Mouse (Mus musculus): ENCODE measurements around the gene Cwf19l1. TPM values are rescaled to one million over a fixed set of nuclear protein-coding genes. Genes with fewer than 3 reads are reported as not detected.
A peak's percentile ranks its signal among the peaks of the same experiment; 100 is the strongest.

The Cwf19l1 gene
- total and polyA plus RNA-seq, 2 experiments from 2014 or later: 9.8 to 16.0 TPM

- ATAC-seq (ENCODE audit: insufficient read depth, low read depth) (no peak), DNase-seq (ENCODE audit: low spot score) (no peak)
- Histone ChIP-seq H3K36me3 (replicated peaks; ENCODE audit: control insufficient read depth, insufficient read depth, low read length) (peaks cover 26% of the 10 kb centered on the region), H3K27ac (ENCODE audit: low read depth) (no peak overlapping the region), H3K4me3 (ENCODE audit: low read depth, low read length) (no peak overlapping the region), H3K27me3 (ENCODE audit: control insufficient read depth, insufficient read depth, low read length) (0 out of 2 replicates have a peak, but pooled peaks cover 5% of the 10 kb centered on the region), H3K9ac (replicated peaks; ENCODE audit: low read depth, low read length) (no peak overlapping the region), H3K9me3 (replicated peaks; ENCODE audit: control insufficient read depth, low read length) (no peaks in the 10 kb centered on the region), H3K4me1 (ENCODE audit: control insufficient read depth, insufficient read depth) (peaks cover 5% of the 10 kb centered on the region; the same call in 1 of the 2 replicates), H3K4me2 (ENCODE audit: low read depth, low read length) (no peak overlapping the region)
- no peak for TF ChIP-seq EP300 (IDR thresholded peaks at IDR 0.05; ENCODE audit: low read depth)
- TF ChIP-seq CTCF (IDR thresholded peaks at IDR 0.05; ENCODE audit: low read depth): no peak
- WGBS: 94% methylated on average over 8 of the region's 8 CpGs
These were observed 11.3 kb upstream of the Cwf19l1 start for GRCm38 (mm10) chr19:44146951-44147350.

- 0 out of 2 replicates have a peak, but pooled peaks have one; percentile 11 for ATAC-seq (ENCODE audit: insufficient read depth, low read depth)
- H3K36me3 ChIP-seq (replicated peaks; ENCODE audit: control insufficient read depth, insufficient read depth, low read length): peaks cover 31% of the 10 kb centered on the region
- 0 out of 2 replicates have a peak, but pooled peaks cover 5% of the 10 kb centered on the region for H3K27me3 ChIP-seq (ENCODE audit: control insufficient read depth, insufficient read depth, low read length)
- no peaks in the 10 kb centered on the region for H3K9me3 ChIP-seq (replicated peaks; ENCODE audit: control insufficient read depth, low read length)
- peak overlapping the region; percentile 75 for H3K4me2 ChIP-seq (ENCODE audit: low read depth, low read length)
- TF ChIP-seq CTCF (IDR thresholded peaks at IDR 0.05; ENCODE audit: low read depth) (no peak), EP300 (IDR thresholded peaks at IDR 0.05; ENCODE audit: low read depth) (no peak)
- no peak for DNase-seq (ENCODE audit: low spot score)
- no peak overlapping the region for H3K27ac ChIP-seq (ENCODE audit: low read depth)
- peak overlapping the region; percentile 67 for H3K4me3 ChIP-seq (ENCODE audit: low read depth, low read length)
- WGBS: 62% methylated on average over 9 of the region's 9 CpGs
- peak overlapping the region; percentile 58 for H3K9ac ChIP-seq (replicated peaks; ENCODE audit: low read depth, low read length)
- peaks cover 5% of the 10 kb centered on the region; the same call in 1 of the 2 replicates for H3K4me1 ChIP-seq (ENCODE audit: control insufficient read depth, insufficient read depth)
These were observed 10.8 kb upstream of the Cwf19l1 start for GRCm38 (mm10) chr19:44146568-44146879.

- ATAC-seq (ENCODE audit: insufficient read depth, low read depth) (peak; percentile 91), DNase-seq (ENCODE audit: low spot score) (peak; percentile 53)
- WGBS: 3% methylated on average over 46 of the region's 46 CpGs
- Histone ChIP-seq H3K9ac (replicated peaks; ENCODE audit: low read depth, low read length) (peak within 1 kb of the TSS; percentile 58), H3K9me3 (replicated peaks; ENCODE audit: control insufficient read depth, low read length) (no peaks in the 10 kb centered on the region), H3K36me3 (replicated peaks; ENCODE audit: control insufficient read depth, insufficient read depth, low read length) (peaks cover 35% of the 10 kb centered on the region), H3K27ac (ENCODE audit: low read depth) (no peak within 1 kb of the TSS), H3K4me3 (ENCODE audit: low read depth, low read length) (peak within 1 kb of the TSS; percentile 67), H3K4me1 (ENCODE audit: control insufficient read depth, insufficient read depth) (peaks cover 5% of the 10 kb centered on the region; the same call in 1 of the 2 replicates), H3K4me2 (ENCODE audit: low read depth, low read length) (peak within 1 kb of the TSS; percentile 75), H3K27me3 (ENCODE audit: control insufficient read depth, insufficient read depth, low read length) (0 out of 2 replicates have a peak, but pooled peaks cover 5% of the 10 kb centered on the region)
- TF ChIP-seq EP300 (IDR thresholded peaks at IDR 0.05; ENCODE audit: low read depth): no peak
These were observed 10.3 kb upstream of the Cwf19l1 start, which contains the start of gene Bloc1s2 for GRCm38 (mm10) chr19:44145702-44146567. Gene Bloc1s2 (minus strand): TSS chr19:44146446.

DNA sequence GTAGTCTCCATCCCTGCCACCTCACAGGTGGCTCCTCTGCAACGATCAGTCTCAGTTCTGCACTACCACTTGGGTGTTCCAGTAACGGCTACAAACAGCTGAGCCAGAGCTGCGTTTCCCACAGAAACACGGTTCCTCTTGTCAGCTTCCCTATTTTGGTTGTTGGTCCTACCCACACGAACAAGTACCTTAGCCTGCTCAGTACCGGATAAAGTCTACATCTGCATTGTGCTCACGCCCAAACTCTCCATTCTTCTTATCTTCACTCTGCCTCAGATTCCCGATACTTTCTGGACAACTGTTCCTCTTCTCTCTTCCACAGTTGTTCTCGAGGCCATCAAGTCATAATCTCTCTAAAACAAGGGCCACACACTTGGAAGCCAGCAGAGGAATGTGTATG is 8.7 kb upstream of the Cwf19l1 start:
- peaks cover 5% of the 10 kb centered on the region; the same call in 1 of the 2 replicates for H3K4me1 ChIP-seq (ENCODE audit: control insufficient read depth, insufficient read depth)
- H3K27me3 ChIP-seq (ENCODE audit: control insufficient read depth, insufficient read depth, low read length): no peaks in the 10 kb centered on the region
- DNase-seq (ENCODE audit: low spot score): no peak
- H3K4me2 ChIP-seq (ENCODE audit: low read depth, low read length): no peak overlapping the region
- no peak overlapping the region for H3K4me3 ChIP-seq (ENCODE audit: low read depth, low read length)
- H3K27ac ChIP-seq (ENCODE audit: low read depth): no peak overlapping the region
- no peaks in the 10 kb centered on the region for H3K9me3 ChIP-seq (replicated peaks; ENCODE audit: control insufficient read depth, low read length)
- no peak for TF ChIP-seq EP300 (IDR thresholded peaks at IDR 0.05; ENCODE audit: low read depth)
- TF ChIP-seq CTCF (IDR thresholded peaks at IDR 0.05; ENCODE audit: low read depth): no peak
- peaks cover 42% of the 10 kb centered on the region for H3K36me3 ChIP-seq (replicated peaks; ENCODE audit: control insufficient read depth, insufficient read depth, low read length)
- ATAC-seq (ENCODE audit: insufficient read depth, low read depth): no peak
- H3K9ac ChIP-seq (replicated peaks; ENCODE audit: low read depth, low read length): no peak overlapping the region
- 81% methylated on average over 9 of the region's 9 CpGs for WGBS

DNA sequence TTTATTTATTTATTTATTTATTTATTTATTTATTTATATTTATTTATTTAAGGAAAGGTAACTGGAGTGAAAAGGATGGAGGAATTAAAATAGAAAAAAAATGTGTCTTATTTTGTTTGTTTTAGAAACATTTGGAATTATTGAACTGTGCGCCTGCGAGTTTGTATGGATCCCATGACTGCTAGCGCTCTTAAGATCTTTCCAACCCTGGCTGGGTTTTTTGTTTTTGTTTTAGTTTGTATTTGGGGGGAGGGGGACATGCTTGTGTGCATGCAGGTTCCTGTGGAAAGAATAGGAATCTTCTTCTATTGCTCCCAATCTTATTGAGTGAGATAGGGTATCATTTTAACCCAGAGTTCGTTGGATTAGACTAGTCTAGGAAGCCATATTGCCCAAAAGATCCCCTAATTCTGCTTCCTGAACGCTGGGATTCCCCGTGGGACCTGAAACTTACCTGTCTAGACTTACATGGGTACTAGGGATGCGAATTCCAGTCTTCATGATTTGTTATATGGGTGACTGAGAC is 347 bp upstream of the Cwf19l1 start:
- Histone ChIP-seq H3K9ac (replicated peaks; ENCODE audit: low read depth, low read length) (no peak overlapping the region), H3K4me2 (ENCODE audit: low read depth, low read length) (peak overlapping the region; percentile 59), H3K27ac (ENCODE audit: low read depth) (no peak overlapping the region), H3K36me3 (replicated peaks; ENCODE audit: control insufficient read depth, insufficient read depth, low read length) (peaks cover 29% of the 10 kb centered on the region), H3K9me3 (replicated peaks; ENCODE audit: control insufficient read depth, low read length) (no peaks in the 10 kb centered on the region), H3K4me1 (ENCODE audit: control insufficient read depth, insufficient read depth) (no peaks in the 10 kb centered on the region), H3K4me3 (ENCODE audit: low read depth, low read length) (peak overlapping the region; percentile 92), H3K27me3 (ENCODE audit: control insufficient read depth, insufficient read depth, low read length) (no peaks in the 10 kb centered on the region)
- no peak for DNase-seq (ENCODE audit: low spot score)
- TF ChIP-seq CTCF (IDR thresholded peaks at IDR 0.05; ENCODE audit: low read depth) (no peak), EP300 (IDR thresholded peaks at IDR 0.05; ENCODE audit: low read depth) (no peak)
- 35% methylated on average over 7 of the region's 7 CpGs for WGBS
- peak; percentile 28; the same call in 1 of the 2 replicates for ATAC-seq (ENCODE audit: insufficient read depth, low read depth)

All from heart, postnatal 0 days (tissue).